Mouse (Mus musculus): ENCODE data around the gene Gm10073. TPM values are rescaled to one million over a fixed set of nuclear protein-coding genes. Genes with fewer than 3 reads are reported as not detected.
"Not testable (repeated sequence)": the region's sequence is repeated elsewhere in the genome, so short reads cannot be mapped to it uniquely, and the experiment has no call there.

The Gm10073 gene
- polyA plus RNA-seq, 1 experiment from 2014 or later, result 13.3 TPM

- H3K36me3 ChIP-seq, result no peaks in the 10 kb centered on the region
Measured at GRCm38 (mm10) chr8:106609076-106609903, 36.0 kb upstream of the Gm10073 start.

GRCm38 (mm10) chr8:106608425-106608824, 35.2 kb upstream of the Gm10073 start:
- Histone ChIP-seq H3K4me2 (no peak overlapping the region), H3K9ac (no peak overlapping the region), H3K9me3 (no peaks in the 10 kb centered on the region), H3K4me1 (peaks cover 6% of the 10 kb centered on the region), H3K36me3 (no peaks in the 10 kb centered on the region), H3K4me3 (no peak overlapping the region), H3K27ac (no peak overlapping the region), H3K27me3 (peaks cover 36% of the 10 kb centered on the region)
- ATAC-seq (ENCODE audit: insufficient number of reproducible peaks, low FRiP score, low TSS enrichment, low read depth), result no peak
- 43% methylated on average over 3 of the region's 3 CpGs for WGBS

More at GRCm38 (mm10) chr8:106609076-106609903, 36.0 kb upstream of the Gm10073 start:
- Histone ChIP-seq H3K4me3 (no peak overlapping the region), H3K4me1 (no peaks in the 10 kb centered on the region), H3K4me2 (no peak overlapping the region), H3K9me3 (no peaks in the 10 kb centered on the region), H3K27me3 (peaks cover 27% of the 10 kb centered on the region), H3K27ac (no peak overlapping the region), H3K9ac (no peak overlapping the region)
- 54% methylated on average over 7 of the region's 7 CpGs for WGBS
- ATAC-seq (ENCODE audit: insufficient number of reproducible peaks, low FRiP score, low TSS enrichment, low read depth), result no peak

GRCm38 (mm10) chr8:106607783-106608182, 34.5 kb upstream of the Gm10073 start:
- Histone ChIP-seq H3K27me3 (peaks cover 42% of the 10 kb centered on the region), H3K4me1 (peaks cover 13% of the 10 kb centered on the region)
- H3K9me3 ChIP-seq; H3K4me3 ChIP-seq; H3K9ac ChIP-seq; H3K27ac ChIP-seq; H3K36me3 ChIP-seq; H3K4me2 ChIP-seq; ATAC-seq (ENCODE audit: insufficient number of reproducible peaks, low FRiP score, low TSS enrichment, low read depth): not testable (repeated sequence)
- WGBS, result 89% methylated on average over 4 of the region's 4 CpGs

GRCm38 (mm10) chr8:106606601-106607145, 33.4 kb upstream of the Gm10073 start:
- H3K4me1 ChIP-seq, result peaks cover 15% of the 10 kb centered on the region
- no peak for ATAC-seq (ENCODE audit: insufficient number of reproducible peaks, low FRiP score, low TSS enrichment, low read depth)
- no peak overlapping the region for H3K27ac ChIP-seq
- no peaks in the 10 kb centered on the region for H3K9me3 ChIP-seq
- H3K4me2 ChIP-seq, result no peak overlapping the region
- H3K36me3 ChIP-seq, result no peaks in the 10 kb centered on the region
- no peak overlapping the region for H3K9ac ChIP-seq
- H3K27me3 ChIP-seq, result peaks cover 53% of the 10 kb centered on the region
- no peak overlapping the region for H3K4me3 ChIP-seq
- 41% methylated on average over 15 of the region's 15 CpGs for WGBS

- H3K9me3 ChIP-seq, result no peaks in the 10 kb centered on the region
- H3K4me1 ChIP-seq, result peaks cover 15% of the 10 kb centered on the region
- peaks cover 58% of the 10 kb centered on the region for H3K27me3 ChIP-seq
- no peak overlapping the region for H3K4me3 ChIP-seq
- H3K4me2 ChIP-seq, result no peak overlapping the region
- H3K36me3 ChIP-seq, result no peaks in the 10 kb centered on the region
- 34% methylated on average over 4 of the region's 4 CpGs for WGBS
- H3K9ac ChIP-seq, result no peak overlapping the region
- H3K27ac ChIP-seq, result no peak overlapping the region
- no peak for ATAC-seq (ENCODE audit: insufficient number of reproducible peaks, low FRiP score, low TSS enrichment, low read depth)
Measured at GRCm38 (mm10) chr8:106606121-106606520, 32.9 kb upstream of the Gm10073 start.

- Histone ChIP-seq H3K27me3 (peaks cover 59% of the 10 kb centered on the region), H3K9me3 (no peaks in the 10 kb centered on the region), H3K4me1 (peaks cover 15% of the 10 kb centered on the region), H3K27ac (no peak overlapping the region), H3K4me3 (no peak overlapping the region; the same call in 1 of the 2 replicates), H3K4me2 (no peak overlapping the region), H3K9ac (no peak overlapping the region), H3K36me3 (no peaks in the 10 kb centered on the region)
- WGBS, result 60% methylated on average over 7 of the region's 7 CpGs
- ATAC-seq (ENCODE audit: insufficient number of reproducible peaks, low FRiP score, low TSS enrichment, low read depth), result no peak
Measured at GRCm38 (mm10) chr8:106605657-106606056, 32.4 kb upstream of the Gm10073 start.

- Histone ChIP-seq H3K4me3 (peak overlapping the region; percentile 47), H3K4me1 (peaks cover 15% of the 10 kb centered on the region), H3K27ac (no peak overlapping the region), H3K9ac (no peak overlapping the region), H3K36me3 (no peaks in the 10 kb centered on the region), H3K4me2 (peak overlapping the region; percentile 82), H3K9me3 (no peaks in the 10 kb centered on the region), H3K27me3 (peaks cover 61% of the 10 kb centered on the region)
- 0 out of 2 replicates have a peak, but pooled peaks have one; percentile 24 for ATAC-seq (ENCODE audit: insufficient number of reproducible peaks, low FRiP score, low TSS enrichment, low read depth)
- WGBS, result under 1% methylated on average over 19 of the region's 19 CpGs
Measured at GRCm38 (mm10) chr8:106603933-106604332, 30.7 kb upstream of the Gm10073 start.

- peak within 1 kb of the TSS; percentile 82 for H3K4me2 ChIP-seq
- peaks cover 15% of the 10 kb centered on the region for H3K4me1 ChIP-seq
- H3K27ac ChIP-seq, result peak within 1 kb of the TSS; percentile 38; the same call in 1 of the 2 replicates
- no peaks in the 10 kb centered on the region for H3K9me3 ChIP-seq
- H3K4me3 ChIP-seq, result peak within 1 kb of the TSS; percentile 47
- peak within 1 kb of the TSS; percentile 35; the same call in 1 of the 2 replicates for H3K9ac ChIP-seq
- no peaks in the 10 kb centered on the region for H3K36me3 ChIP-seq
- WGBS, result under 1% methylated on average over 53 of the region's 53 CpGs
- peaks cover 61% of the 10 kb centered on the region for H3K27me3 ChIP-seq
- peak; percentile 38; the same call in 1 of the 2 replicates for ATAC-seq (ENCODE audit: insufficient number of reproducible peaks, low FRiP score, low TSS enrichment, low read depth)
Measured at GRCm38 (mm10) chr8:106603131-106603819, 30.0 kb upstream of the Gm10073 start, which contains the start of gene Cdh1. TSS of gene Cdh1 (plus strand) at chr8:106603351.

- H3K4me3 ChIP-seq, result no peak overlapping the region
- H3K9ac ChIP-seq, result no peak overlapping the region
- H3K36me3 ChIP-seq, result no peaks in the 10 kb centered on the region
- no peak overlapping the region for H3K4me2 ChIP-seq
- no peak for ATAC-seq (ENCODE audit: insufficient number of reproducible peaks, low FRiP score, low TSS enrichment, low read depth)
- no peak overlapping the region for H3K27ac ChIP-seq
- peaks cover 15% of the 10 kb centered on the region for H3K4me1 ChIP-seq
- WGBS, result 44% methylated on average over 7 of the region's 7 CpGs
- H3K9me3 ChIP-seq, result no peaks in the 10 kb centered on the region
- H3K27me3 ChIP-seq, result peaks cover 35% of the 10 kb centered on the region
Measured at GRCm38 (mm10) chr8:106599265-106599979, 26.2 kb upstream of the Gm10073 start.

GRCm38 (mm10) chr8:106597067-106597466, 23.8 kb upstream of the Gm10073 start:
- 90% methylated on average over 5 of the region's 5 CpGs for WGBS
- Histone ChIP-seq H3K36me3 (no peaks in the 10 kb centered on the region), H3K9me3 (no peaks in the 10 kb centered on the region), H3K9ac (no peak overlapping the region), H3K4me1 (no peaks in the 10 kb centered on the region), H3K27ac (no peak overlapping the region), H3K27me3 (peaks cover 12% of the 10 kb centered on the region), H3K4me3 (no peak overlapping the region), H3K4me2 (no peak overlapping the region)
- no peak for ATAC-seq (ENCODE audit: insufficient number of reproducible peaks, low FRiP score, low TSS enrichment, low read depth)

- not testable (repeated sequence) for H3K4me3 ChIP-seq; H3K4me1 ChIP-seq; H3K27ac ChIP-seq; H3K36me3 ChIP-seq; ATAC-seq (ENCODE audit: insufficient number of reproducible peaks, low FRiP score, low TSS enrichment, low read depth); H3K9me3 ChIP-seq; H3K4me2 ChIP-seq; H3K9ac ChIP-seq; H3K27me3 ChIP-seq
- 91% methylated on average over 3 of the region's 3 CpGs for WGBS
Measured at GRCm38 (mm10) chr8:106595623-106596022, 22.4 kb upstream of the Gm10073 start.

Measured in limb, embryonic 15.5 days (tissue).